Mouse (Mus musculus) embryonic fibroblast, embryonic 13.5 days (primary cell): ENCODE measurements around the gene Dnhd1.

Experiments used
- CTCF ChIP-seq: IDR thresholded peaks from 2 replicates; pipeline ENCODE4 v1.5.1; 2011; ENCODE audit warnings: mild to moderate bottlenecking, control low read depth, low read length, moderate library complexity, borderline replicate concordance; ENCODE audit not compliant: insufficient read depth
- POLR2A ChIP-seq: IDR thresholded peaks from 2 replicates; pipeline ENCODE4 v1.6.1; 2011; ENCODE audit warnings: low read depth, mild to moderate bottlenecking, control low read depth, low read length, moderate library complexity

DNA sequence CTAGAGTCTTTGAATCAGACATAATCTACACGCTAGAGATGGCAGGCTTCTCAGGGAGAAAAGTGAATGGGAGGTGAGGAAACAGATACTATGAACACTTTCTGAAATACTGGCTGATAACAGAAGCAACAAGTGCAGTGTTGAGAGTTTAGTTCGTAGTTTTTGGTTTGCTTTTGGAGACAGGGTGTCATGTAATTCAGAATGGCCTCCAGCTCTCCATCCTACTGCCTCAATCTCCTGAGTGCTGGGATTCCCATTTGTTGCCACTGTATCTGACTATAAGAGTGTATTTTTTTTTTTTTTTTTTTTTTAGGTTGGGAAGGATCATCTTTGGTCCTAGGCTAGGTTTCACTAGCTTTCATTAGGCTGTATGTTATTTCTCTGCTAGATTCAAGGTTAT, 87.7 kb downstream of the Dnhd1 start:
- TF ChIP-seq CTCF (no peak), POLR2A (no peak)
